Mouse (Mus musculus) 416B (cell line): ENCODE measurements at regions not wholly inside any gene's neighbourhood (a gene's known extent, or its start where the extent isn't known, plus 50 kb on each side); places are given as distances from the start of the nearest gene placed in this dataset.

Experiments
- DNase-seq: peaks from one replicate; pipeline ENCODE4 v3.0.0; 2011; ENCODE audit warnings: low read depth

DNA sequence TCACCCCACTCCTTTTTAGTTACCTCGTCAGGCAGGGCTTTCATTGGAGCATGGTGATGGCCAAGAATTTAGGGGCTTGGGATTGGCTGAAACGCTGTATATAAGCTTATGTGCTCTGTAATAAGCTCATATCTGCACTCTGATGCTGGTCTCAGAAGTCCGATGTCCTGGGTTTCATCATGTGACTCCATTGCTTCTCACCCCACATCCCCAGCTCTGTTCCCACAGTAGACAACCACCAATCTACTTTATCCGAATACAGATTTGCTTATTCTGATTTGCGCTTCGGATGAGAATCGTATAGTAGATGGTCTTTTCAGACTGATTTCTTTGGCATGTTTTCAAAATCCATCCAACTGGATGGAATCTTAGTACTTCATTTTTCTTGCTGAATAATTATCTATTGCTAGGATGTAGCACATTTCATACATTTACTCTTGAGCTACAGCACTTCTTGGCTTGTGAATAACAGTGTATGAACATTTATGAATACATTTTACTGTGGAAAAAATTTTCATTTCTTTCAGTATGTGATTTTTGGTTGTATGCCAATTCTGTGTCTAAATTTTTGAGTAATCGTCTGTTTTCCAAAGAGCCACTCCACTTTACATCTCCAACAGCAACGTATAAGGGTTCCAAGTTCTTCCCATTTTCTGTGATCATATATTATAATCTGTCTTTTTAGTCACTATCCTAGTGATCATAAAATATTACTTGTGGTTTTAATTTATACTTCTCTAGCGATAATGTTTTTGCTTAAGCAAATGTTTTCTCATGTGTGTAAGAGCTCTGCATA is 185.7 kb downstream of the Hace1 start:
- no peak for DNase-seq

DNA sequence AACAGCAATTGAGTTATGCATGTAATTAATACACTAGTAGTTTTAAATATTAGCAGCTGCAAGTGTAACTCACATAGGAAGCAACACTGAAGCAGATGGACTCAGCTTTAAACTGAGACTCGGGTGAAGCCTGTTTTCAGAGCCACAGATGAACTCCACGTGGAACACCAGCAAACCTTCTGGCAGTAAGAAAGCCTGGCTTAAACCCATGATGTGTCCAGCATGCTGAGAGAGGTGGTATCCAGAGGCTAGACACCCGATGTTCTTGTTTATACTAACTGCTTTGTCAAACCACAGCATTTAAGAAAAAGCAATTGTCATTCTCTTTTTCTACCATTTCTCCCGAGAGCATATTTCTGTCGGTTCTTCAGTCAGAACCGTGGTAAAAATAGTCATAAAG is 202.1 kb downstream of the Hace1 start:
- no peak for DNase-seq

DNA sequence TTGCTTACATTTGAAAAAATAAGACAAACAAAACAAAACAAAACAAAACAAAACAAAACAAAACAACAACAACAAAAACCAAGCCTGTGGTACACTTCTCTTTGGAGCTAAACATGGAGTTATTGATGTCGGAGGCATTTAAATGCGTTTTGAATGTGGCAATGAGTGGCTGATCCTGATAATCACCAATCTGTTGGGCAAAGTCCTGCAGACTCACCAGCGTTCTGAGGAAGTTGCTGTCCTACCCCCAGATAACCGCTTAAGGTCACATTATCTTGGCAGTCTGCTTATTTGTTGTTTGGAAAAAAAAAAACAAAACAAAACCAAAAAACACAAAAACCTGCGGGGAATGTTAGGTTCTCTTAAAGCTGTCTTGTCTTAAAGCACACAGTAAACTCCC is 205.4 kb downstream of the Hace1 start:
- no peak for DNase-seq

DNA sequence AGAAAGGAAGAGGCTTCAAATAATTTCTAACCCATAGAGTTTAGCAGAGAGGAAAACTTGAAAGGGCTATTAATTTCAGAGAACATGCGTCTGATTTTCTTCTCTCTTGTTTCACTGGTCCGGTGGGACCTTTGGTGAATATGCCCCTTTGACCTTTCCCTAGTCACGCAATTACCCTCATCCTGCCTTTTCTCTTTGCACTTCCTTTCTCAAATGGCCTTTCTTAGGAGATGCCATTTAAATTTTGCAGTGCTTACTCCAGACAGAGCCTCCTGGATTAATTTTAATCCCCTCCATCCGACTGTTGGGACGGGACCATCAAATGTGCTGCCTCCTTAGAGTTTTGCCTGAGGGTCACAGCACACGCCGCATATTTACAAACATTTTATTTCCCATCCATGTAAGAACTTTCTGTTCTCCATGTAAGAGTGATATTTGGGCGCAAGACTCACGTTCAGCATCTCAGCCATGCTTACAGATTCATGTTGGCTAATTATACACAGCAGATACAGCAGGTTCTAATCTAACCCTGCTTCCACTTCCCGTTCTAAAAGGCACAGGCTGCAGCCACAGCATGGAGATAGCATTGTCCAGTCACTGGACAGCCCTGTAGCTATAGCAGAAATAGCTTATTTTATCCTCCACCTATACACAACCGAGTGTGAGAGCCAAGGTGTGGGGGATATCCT is 206.0 kb downstream of the Hace1 start:
- no peak for DNase-seq

DNA sequence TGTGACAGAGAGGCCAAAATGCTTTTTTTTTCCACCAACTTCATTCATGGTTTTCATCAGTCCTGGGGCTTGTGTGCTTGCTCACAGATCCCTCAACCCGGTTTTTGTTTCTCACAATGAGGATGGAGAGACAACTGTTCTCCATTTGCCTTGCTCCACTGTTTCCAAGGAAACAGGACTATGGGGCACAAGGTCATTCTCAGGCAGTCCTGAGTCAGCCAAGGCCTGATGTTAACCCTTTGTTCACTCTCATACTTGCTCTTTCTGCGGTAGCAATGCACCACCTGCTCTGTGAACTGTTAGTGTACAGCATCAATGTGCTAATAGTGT is 206.5 kb downstream of the Hace1 start:
- no peak for DNase-seq

DNA sequence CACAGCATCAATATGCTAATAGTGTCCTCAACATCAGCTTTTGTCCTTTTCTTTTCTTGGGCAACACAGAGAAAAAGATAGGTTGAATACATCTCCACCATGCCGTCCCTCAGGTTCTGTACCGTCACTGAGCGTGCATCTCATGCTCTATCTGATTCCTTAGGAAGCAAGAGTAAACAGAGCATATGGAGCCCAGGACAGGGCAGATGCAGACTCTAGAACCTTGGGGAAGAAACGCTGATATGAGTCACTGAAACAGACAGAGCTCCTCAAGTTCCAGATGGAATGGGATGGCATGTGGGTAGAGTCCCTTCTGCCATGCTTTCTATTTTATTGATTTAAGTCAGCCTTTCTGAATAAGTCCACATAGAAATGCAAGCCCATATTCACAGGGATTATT is 206.9 kb downstream of the Hace1 start:
- no peak for DNase-seq

DNA sequence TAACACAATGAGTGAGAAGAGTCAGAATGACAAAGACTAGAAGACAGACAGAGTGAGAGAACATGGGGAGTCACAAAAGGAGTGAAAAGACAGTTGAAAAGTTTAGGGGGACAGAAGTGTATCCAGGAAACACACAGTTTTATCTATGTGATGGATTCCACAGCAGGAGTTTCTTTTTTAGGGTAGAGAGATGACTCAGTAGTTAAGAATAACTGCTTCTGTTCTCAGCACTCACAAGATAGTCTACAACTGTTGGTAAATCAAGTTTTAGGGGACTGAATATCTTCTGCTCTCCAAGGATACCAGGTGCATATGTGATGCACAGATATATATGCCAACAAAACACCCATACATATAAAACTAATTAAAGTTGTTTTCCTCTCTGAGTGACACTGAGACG is 210.7 kb downstream of the Hace1 start:
- DNase-seq = no peak

DNA sequence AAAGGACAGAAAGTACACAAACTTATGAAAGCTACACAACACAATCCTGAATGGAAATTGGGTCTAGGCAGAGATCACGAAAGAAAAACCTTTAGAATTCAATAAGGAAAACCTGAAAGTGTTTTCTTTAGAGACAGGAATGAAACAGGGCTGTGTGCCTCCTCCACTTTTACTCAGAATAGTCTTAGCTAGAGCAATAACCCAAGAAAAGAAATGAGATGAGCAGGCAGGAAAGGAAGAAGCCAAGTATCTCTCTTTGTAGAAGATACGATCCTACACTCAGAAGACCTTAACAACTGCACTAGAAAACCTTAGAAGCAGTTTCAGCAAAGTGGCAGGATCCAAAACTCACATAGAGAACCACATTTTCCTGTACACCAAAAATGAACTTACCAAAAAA is 218.0 kb downstream of the Hace1 start:
- no peak for DNase-seq

DNA sequence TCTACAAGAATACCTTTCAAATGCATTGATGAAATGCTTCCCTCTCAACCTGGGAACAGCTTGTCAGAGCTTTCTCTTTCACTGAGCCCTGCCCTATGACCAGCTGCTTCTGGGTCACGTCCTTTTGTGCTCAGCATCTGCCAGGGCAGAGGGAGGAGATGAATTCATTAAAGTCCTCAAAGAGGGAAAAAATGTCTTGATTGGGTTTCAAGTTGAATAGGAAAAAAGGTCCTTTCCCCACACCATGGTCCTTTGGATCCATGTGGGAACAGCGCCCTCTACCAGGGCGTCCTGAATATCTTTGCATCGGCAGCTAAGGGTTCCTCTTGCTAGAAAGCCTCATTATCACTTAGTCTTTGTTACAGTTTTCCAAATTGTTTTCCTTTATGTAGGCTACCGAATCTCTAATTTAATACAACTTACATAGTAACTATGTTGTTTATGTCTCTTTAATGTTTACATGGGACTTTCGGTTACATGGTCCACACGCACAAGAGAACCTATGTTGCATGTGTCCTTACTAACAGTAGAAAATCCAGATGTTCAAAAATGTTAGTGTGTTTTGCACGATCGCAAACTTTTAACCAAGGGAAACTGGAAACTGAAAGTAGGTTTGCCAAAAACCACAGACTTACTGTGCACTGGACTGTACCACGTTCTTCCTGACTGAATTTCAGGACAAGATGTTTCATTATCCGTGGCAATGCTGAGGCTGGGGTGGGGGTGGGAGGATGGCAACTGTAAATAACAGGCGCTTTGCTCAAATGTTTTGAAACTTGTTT is 222.6 kb downstream of the Hace1 start:
- peak; percentile 86 for DNase-seq

DNA sequence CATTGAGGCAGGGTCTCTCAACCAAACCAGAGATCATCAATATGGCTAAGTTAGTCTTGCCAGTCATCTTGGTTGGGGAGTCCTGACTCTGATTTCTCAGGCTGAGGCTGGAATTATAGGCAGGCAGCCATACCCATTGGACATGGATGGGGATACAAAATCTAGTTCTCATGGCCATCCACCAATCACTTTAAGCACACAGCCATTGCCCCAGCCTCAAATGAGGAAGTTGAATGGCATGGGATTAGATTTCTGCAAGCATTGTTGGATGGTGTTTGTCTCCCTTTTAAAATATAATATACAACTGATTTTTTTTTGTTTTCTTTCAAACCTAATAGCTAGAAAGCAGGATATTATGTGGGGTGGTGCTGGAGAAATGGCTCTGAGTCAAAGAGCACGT is 223.8 kb downstream of the Hace1 start:
- DNase-seq = peak; percentile 25

DNA sequence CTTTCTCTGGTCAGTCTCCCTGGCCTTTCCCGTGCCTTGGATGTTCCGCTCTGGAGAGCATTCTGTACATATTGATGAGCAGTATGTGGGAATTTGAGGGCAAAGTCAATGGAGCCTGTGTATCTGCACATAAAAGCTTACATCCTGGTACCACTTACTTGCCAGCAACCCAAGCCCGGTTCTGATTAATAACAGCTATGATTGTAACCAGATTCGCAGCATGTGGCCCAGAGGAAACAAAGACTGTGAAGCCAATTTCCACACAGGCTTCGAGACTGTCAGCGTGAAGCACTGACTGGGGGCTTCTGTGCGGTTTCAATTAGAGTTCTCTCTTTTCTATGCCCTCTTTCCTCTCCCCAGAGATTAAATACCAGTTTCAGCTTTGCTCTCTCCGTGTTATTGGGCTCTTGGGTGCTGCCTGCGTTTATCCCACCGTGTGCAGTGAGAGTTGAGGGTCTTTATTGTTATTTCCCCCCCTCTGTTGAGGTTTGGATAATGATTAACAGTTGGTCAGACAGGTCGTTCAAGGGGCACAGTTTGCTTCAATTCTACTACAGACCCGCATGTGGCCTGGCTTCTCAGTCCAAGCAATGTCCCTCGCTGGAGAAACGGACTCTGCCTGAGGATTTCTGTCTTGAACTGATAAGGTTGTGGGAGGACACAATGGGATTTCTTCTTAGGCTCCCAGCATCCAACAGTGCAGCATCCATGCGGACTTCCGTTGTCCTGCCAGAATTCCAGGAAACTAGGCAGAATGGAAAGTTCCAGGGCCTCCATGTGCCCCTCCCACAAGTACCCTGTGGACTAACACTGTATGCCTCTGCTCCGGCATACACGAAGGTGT is 229.6 kb downstream of the Hace1 start:
- DNase-seq = no peak

DNA sequence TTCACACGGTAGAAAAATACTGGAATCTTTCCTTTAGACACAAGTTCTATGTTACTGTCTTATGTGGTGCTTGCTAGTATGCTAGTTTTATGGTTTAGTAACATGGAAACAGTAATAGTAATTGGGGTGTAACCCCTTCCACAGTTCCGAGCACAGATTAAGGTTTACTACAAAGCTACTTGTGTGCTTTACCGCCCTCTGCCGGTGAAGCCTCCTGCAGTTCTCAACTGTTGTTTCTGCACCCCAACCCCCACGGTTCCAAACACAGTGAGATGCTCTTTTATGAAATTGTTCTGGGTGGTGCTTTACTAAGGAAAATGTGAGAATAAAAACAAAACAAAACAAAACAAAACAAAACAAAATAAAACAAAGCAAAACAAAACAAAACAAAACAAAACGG is 234.3 kb downstream of the Hace1 start:
- peak; percentile 62 for DNase-seq

DNA sequence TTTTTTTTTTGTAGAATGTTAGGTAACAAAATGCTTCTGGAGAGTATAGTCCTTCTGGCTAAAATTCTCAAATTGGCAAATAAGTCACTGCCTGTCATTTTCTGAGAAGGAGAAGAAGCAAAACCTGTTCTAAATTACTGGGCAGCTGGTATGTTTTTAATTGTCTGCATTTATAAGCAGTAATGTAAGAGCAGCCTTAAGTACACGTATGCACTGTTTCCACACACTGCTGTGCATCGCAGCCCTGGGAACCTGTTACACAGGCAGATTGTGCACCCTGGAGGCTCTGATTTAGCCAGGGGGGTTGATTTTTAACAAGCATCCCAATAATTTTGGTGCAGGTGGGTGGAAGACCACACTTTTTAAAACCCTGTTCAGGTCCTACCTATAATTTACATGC is 236.2 kb downstream of the Hace1 start:
- no peak for DNase-seq

DNA sequence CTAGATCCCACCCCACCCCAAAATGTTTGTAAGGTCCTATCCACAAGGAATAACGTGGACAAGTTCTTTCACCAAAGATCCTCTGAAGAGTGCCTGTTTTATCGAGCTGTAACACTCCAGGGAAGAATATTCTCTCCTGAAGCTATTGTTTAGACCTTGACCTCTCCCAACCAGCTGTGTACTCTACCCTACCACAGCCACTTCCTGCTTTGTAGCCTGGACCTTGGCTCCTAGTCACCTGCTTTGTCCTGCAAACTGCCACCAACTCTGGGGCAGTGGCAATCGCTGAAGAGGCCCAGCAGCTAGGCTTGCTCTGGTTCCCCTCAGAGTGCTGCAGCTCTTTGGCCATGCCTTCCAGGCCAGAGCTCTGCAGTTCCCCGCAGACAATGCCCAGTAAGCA is 239.1 kb downstream of the Hace1 start:
- peak; percentile 26 for DNase-seq

DNA sequence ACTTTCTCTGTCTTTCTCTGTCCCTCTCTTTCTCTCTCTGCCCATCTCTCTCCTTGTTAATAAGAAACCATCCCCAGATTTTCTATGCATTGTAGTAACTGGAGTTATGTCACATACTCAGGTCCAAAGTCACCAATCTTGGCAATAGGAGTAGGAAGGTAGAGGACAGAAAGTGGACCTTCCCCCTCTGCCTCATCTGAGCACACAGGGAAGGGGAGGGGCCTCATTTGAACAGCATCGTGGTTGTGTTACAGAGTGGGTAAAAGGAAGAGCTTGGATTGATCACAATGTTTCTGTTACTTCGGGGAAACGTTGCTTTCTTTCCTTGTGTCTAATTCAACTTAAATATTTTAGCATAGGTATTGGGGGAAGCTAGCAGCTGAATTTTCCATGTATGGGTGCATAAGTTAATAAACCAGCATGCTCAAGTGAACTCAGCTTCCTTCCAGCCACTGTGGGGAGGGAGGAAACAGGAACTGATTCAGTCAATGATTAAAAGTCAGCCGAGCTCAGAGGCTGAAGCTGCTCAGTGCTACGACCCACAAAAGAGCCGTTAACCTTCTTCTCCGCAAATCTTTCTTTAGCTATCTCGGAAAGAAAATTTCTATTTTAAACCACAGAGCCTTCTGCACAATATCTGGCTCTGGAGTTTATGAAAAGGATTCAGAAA is 243.5 kb downstream of the Hace1 start:
- DNase-seq = peak; percentile 96

DNA sequence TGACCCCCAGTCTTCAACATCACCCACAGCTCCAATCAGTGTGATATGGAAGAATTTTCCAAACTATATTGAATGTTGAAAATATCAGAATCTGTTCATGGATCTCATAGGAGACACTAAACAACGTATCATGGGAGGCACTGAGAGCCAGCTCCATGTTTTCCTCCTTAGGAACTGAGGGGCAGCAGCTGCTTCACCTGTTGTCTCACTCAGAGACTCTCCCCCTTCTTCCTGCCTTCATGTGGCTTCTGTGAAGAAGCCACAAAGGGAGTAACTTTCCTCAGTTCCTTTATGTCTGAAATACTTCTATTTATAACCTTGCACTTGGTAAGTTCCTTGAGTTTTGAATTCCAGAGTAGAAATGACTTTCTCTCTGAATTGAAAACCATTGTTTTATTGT is 244.6 kb downstream of the Hace1 start:
- peak; percentile 77 for DNase-seq

DNA sequence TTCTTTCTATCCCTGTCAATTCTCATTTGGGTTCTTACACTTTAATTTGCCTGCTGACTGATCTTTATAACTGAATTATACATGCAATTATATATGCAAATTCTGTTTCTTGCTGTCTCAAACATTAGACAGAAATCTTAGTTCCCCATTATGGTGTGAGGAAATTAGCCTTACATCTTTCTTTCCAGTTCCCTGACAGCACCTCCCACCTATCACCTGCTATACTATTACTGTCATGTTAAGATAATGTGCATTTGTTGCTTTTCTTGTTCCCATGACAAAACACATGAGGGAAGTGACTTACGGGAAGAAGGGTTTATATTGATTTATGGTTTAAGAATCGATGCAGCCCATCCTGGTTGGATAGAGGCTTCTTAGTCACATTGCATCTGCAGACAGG is 246.0 kb downstream of the Hace1 start:
- peak; percentile 16 for DNase-seq

DNA sequence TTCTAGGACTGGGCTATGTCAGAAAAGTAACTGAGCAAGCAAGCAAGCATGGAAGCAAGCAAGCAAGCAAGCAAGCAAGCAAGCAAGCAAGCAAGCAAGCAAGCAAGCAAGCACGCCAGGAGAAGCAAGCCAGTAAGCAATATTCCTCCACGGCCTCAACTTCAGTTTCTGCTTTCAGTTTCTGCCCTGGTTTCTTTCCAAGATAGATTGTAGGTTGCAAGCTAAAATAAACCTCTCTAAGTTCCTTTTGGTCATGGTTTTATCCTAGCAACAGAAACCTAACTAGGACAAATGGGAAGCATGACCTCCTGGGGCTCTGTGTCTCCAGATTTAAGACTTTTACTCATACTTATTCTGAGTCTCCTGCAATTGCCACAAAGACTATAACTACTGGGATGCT is 271.0 kb downstream of the Hace1 start:
- no peak for DNase-seq

DNA sequence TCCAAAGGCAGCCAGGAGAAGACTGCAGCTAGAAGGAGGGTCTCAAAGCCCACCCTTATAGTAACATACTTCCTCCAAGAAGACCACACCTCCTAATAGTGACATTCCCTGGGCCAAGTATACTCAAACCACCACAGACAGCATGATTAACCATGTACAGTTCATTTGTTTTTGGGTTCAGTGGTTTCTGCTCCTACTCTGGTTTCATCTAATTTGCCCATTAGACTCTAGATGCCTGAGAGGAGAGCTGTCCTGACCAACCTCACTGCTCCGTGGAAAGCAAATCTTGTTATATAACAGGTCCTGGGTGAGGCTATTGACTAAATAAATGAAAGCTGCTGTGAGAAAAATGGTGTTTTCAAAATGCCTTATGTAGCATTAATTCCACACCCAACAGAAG is 272.2 kb downstream of the Hace1 start:
- no peak for DNase-seq

DNA sequence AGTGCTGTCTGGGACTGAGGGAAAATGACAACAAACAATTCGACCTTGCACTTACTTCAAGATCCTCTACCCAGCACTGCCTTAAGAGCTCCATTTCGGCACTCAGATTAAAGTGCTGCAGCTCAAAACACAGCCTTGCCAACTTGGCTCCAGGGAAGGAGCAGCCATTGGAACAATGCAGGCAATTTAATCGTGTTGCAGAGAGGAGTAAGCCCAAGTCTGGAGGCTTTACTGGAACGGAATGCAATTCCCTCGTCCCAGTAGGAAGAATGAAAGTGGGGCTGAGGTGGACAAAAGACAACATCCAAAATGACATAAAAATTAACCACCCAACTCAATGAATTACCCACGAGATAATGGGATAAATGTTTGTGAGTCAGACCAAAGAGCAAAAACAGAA is 273.0 kb downstream of the Hace1 start:
- DNase-seq = no peak

DNA sequence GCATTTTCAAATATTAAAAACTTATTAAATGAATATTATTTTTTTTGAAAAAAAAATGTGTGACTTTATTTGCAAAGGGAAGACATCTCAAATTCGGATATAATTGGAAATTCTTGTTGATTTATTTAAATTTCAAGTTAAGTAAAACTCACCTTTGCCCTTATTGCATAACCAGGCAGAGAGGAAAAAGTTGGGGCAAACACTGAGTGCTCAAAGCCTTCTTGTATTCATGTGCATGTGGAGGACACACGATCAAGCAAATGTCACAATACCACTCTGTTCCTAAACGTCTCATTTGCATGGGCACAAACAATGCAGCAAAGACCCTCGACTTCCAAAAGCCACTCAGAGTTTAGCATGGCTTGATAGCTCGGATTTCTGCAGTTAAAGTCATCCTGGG is 275.1 kb downstream of the Hace1 start:
- no peak for DNase-seq

DNA sequence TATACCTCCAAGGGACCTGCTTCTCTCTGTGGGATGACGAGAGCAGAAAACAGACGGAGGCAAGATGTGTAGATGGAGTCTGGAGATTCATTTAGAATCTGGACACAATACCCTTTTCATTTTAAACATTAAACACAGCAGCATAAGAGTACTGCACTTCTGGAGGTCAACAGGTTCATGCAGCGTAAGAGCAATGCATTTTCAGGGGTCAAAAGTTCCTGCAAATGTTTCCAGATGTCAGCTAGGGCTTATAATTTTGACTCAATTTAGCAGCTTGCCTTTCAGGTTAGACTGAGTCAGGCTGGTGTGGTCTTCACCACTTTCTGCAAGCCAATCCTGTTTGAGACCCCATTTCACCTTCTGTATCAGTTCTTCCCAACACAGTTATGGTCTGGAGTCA is 277.9 kb downstream of the Hace1 start:
- no peak for DNase-seq
